Mouse (Mus musculus) megakaryocyte, embryonic 14.5 days (primary cell): ENCODE measurements around the gene Cemip.

Experiments used
- FLI1 ChIP-seq: IDR thresholded peaks from 2 replicates; pipeline ENCODE4 v1.6.1; 2012; ENCODE audit warnings: low read length, inconsistent platforms, mixed read lengths
- GATA1 ChIP-seq: IDR thresholded peaks from 3 replicates; pipeline ENCODE4 v1.6.1; 2012; ENCODE audit warnings: mixed read lengths, low read length, inconsistent platforms, borderline replicate concordance

DNA sequence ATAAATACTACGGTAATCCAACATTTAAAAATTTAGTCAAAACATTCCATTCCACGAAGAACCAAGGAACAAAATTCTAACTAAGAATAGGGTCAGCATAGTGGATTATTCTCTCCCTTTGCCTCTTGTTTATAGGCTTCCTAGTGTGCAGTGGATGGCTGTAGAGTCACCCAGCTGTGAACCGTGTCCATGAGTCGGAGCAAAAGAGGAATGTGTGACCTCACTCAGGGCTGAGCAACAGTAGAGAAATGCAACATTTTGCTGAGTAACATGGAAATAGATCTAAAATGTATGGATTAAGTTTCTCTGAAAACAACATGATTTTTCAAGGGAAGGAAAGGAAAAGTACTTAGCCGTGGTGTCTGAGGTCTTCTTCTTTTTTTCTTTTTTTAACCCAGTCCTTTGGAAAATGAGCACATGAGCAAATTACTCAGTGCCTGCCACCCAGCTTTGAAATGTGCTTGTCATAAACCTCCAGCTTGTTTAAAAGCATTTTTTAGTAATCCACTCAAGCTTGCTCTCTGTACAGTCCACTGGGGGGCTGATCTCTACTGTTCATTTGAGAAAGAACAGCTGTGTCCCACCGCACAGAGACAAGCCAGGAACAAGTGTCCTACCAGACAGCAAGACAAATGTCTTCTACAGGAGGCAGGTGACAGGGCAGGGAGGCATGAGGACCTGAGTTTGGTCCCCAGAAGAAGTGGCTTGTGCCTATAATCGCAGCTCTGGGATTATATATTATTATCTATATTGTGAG, 8.9 kb downstream of the Cemip start:
- no peak for TF ChIP-seq GATA1
- TF ChIP-seq FLI1 = no peak
